Mouse (Mus musculus): ENCODE measurements at regions not wholly inside any gene's neighbourhood (a gene's known extent, or its start where the extent isn't known, plus 50 kb on each side); places are given as distances from the start of the nearest gene placed in this dataset.
"Not testable (repeated sequence)": the region's sequence is repeated elsewhere in the genome, so short reads cannot be mapped to it uniquely, and the experiment has no call there.

DNA sequence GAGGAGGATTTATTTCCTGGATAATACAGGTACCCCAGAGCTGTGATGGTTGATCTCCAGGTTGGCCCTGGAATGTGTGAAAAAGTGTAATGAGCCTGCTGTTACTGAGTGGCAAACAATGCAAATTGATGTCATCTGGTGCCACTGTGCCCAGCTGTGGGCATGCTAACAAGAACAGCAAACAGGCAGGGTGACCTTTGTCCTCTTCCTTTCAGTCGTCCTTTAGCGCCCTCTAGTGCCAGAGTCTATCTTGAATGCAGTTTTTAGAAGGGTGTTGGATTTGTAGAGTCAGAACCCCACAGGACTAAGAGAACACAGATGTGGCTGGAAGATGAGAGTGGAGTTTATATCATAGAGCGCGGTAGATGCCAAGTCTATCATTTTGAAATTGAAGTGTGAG, 164.3 kb downstream of the Sdhaf3 start:
- peak; percentile 65 for DNase-seq

DNA sequence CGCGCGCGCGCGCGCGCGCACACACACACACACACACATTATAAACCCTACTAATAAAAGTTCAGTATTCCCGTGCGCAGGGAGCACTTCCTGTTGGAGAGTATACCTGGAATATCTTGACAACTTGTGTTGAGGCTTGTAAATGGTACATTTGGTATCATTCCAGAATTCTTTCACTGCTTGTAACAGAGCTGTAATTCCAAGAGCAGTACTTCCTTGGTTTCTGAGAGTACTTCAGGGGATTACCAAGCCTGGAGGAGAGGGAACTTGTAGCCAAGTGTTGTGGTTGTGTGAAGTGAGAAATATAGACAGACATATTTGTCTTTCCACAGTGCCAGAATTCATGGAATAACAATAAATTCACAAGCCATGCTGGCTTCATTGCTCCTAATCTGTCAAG, 177.2 kb downstream of the Sdhaf3 start:
- no peak for DNase-seq

- DNase-seq: no peak
Measured at GRCm38 (mm10) chr6:7134062-7134461, 178.3 kb downstream of the Sdhaf3 start.

- no peak for DNase-seq
Measured at GRCm38 (mm10) chr6:7134888-7135287, 179.1 kb downstream of the Sdhaf3 start.

DNA sequence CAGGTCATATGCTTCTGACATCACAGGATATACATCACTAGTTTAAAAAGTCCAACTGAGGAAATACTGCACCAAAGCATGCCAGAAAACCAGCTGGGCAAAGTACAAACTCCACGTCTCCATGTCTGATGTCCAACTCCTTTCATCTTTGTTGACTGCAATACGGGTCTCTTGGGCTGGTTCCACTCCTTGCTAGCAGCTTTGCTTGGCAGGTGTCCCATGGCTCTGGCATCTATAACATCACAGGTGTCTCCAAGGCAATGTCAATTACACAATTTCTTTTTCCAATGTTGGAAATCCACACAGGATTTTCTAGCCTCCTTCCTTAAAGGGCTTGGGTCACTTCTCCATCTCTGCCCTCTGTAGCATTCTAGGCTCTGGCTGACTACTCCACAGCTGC, 225.9 kb downstream of the Sdhaf3 start:
- DNase-seq: no peak

DNA sequence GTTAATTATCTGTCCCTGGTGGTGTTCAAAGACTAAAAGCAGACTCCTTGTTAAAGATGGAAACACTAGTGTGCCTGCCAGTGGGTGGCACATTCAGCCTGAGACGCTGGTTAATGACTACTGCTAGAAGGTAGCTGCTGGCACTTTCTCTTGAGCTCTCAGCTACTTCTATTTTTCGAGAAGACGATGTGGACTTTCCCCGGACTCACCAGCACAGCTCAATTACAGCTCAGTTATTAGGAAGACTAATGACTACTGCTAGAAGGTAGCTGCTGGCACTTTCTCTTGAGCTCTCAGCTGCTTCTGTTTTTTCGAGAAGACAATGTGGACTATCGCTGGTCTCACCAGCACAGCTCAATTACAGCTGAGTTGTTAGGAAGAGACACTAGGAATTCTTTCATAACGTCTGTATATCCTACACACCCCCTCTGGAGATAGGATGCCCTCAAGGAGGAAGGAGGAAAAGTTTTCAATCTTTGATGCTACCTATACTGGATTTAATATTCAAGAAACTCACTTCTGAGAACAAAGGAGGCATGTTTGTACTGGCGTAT, 243.3 kb downstream of the Sdhaf3 start:
- no peak for DNase-seq

- no peak for DNase-seq
Measured at GRCm38 (mm10) chr6:7215880-7216279, 260.1 kb downstream of the Sdhaf3 start.

- DNase-seq: no peak
Measured at GRCm38 (mm10) chr6:7252286-7252685, 296.5 kb downstream of the Sdhaf3 start.

- DNase-seq: no peak
Measured at GRCm38 (mm10) chr6:7277431-7277830, 277.2 kb upstream of the Tac1 start.

GRCm38 (mm10) chr6:7306956-7307355, 247.7 kb upstream of the Tac1 start:
- DNase-seq: no peak

GRCm38 (mm10) chr6:7313496-7313895, 241.2 kb upstream of the Tac1 start:
- no peak for DNase-seq

- no peak for DNase-seq
Measured at GRCm38 (mm10) chr6:7326974-7327373, 227.7 kb upstream of the Tac1 start.

DNA sequence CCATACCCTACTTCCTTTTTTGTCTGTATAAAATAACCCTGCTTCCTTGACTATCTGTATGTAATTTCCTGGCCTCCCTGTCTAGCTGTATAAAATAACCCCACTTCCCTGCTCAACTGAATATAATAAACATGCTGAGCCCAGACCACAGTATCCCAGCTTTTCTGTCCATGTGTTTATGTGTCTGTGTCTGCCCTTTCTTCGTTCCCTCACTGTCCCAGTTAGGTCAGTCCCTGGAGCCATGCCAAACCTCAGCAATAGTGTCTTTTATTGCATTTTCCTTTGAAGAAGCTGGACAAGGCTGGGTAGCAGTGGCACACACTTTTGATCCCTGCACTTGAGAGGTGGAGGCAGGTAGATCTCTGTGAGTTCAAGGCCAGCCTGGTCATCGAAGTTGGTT, 198.0 kb upstream of the Tac1 start:
- peak; percentile 9 for DNase-seq

- DNase-seq: no peak
Measured at GRCm38 (mm10) chr6:7367166-7367565, 187.5 kb upstream of the Tac1 start.

DNA sequence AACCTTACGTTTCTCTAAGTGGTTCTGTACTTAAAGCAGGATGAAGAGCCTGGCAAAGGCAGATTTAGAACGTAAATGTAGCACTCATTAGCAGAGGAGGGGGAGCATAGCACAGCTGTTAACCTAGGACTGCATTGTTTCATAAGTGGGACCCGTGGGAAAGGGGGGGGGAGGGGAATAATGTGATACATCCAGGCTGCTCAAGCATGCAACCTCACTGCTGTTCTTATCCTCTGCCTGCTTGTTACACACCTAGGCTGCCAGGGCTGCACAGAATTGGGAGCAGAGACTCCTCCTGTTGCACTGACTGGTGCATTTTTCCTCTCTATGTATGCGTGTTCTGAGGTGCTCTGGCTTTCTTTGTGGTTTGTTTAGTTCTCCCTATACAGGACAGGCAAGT, 180.1 kb upstream of the Tac1 start:
- no peak for DNase-seq

DNA sequence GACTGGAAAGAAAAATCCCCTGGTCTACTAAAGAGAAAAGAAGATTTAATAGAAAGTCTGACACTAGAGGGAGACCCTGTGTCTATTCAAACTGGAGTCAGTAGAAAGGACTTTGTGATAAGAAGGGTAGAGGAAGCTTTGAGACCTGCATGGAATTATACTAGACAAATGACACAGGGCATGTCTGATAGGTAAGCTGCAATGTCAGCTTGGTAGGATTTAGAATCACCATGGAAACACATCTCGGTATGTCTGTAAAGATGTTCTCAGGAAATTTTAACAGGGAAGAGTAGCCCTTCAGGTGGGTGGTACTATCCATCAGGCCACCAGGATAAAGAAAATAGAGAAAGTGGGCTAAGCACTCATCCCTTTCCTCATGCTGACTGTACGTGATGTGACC, 178.8 kb upstream of the Tac1 start:
- DNase-seq: no peak

DNA sequence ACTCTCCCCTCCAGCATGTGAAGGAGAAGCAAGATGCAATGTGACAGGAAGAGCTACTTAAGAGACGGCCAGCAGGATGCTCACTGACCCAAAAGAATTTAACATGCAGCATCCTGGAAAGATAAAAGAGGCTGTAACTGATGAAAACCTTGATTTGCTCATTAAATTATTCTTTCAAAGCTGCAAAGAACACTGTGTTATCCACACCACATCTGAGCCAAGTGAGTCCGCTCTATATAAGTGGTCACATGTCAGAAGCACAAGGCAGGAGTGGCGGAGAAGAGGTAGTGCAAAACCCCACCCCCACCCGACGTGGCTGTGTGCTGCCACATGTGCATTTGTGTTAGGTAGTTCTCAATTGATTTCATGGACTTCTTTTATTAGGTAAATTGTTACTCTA, 176.0 kb upstream of the Tac1 start:
- DNase-seq: no peak

DNA sequence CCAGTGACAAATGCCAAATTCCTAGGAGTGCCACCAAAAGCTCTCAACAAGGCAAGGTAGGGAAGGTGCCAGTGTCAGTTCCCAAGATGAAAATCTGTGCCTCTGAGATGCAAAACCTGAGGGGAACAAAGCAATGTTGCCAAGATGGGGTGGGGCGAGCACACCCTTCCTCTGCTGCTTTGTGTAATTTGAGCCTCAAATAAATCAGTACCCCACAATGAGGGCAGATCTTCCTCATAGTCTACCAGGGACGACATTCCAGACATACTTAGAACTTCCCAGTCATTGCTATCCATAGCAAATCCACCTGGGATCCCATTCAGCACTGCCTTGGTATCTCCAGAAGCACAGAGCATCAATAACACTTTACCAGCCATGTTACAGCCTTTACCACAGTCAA, 129.9 kb upstream of the Tac1 start:
- no peak for DNase-seq

DNA sequence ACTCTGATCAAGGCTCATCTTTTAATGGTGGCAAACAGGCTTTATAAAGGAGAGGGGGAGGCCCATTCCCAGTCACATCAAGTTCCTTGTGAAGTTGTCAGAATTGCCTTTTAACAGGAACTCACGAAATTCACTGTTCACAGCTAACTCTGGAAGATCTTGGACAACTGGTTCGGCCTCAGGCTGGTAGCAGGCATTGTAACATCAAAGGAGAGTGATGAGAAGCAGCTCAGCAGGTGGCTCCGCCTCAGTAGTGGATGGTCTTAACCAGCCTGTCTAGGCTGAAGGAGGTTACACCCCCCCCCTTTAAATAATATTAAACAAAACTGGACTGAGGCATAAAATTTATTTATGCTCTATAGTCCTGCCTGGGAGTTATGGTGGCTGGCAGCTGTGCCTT, 113.0 kb upstream of the Tac1 start:
- DNase-seq: no peak

- DNase-seq: not testable (repeated sequence)
Measured at GRCm38 (mm10) chr6:7442286-7442685, 112.4 kb upstream of the Tac1 start.

DNA sequence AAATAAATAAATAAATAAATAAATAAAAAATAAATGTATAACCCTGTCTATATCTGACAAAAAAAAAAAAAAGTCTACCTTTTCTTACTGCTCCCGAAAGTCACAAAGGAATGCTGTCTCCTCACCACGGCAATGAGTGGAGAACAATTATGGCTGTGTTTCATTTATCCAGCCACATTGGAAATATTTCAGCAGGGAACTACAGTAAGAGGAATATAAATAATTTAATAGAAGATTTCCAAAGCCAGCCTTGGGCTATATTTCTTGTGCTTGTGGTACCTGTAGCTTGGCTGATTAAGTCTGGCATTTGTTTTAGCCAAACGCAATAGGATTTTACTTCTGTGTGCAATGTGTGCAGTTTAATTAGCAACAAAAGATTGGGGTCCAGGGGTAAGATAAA, 98.8 kb upstream of the Tac1 start:
- DNase-seq: no peak

DNA sequence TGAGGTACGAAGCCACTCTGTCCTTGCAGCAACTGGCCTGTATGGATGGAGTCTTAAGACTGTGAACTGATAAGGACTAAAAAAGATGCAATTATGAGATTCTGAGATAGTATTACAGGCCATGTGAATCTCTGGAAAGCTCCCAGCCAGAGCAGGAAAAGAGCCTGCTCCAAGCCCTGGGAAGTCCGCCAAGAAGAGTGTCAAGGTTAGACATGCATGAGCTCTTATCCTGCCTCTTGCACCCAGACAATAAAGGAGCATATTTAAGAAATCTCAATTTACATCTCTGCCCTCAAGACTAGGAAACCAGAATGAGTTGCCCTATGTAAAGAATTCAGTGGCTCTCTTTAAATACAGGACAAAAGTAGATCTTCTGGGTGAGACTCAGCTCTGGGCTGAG, 90.8 kb upstream of the Tac1 start:
- peak; percentile 71 for DNase-seq

- no peak for DNase-seq
Measured at GRCm38 (mm10) chr6:7464346-7464745, 90.3 kb upstream of the Tac1 start.

- DNase-seq: peak; percentile 20
Measured at GRCm38 (mm10) chr6:7472366-7473026, 82.2 kb upstream of the Tac1 start.

GRCm38 (mm10) chr6:7473730-7474129, 80.9 kb upstream of the Tac1 start:
- no peak for DNase-seq

Measured in adrenal gland, postnatal 14 days (tissue).